Mouse (Mus musculus) embryonic stem cell, embryonic (primary cell): ENCODE data around the gene Khdc1c.
"Not testable (repeated sequence)": the region's sequence is repeated elsewhere in the genome, so short reads cannot be mapped to it uniquely, and the experiment has no call there.

Experiments used
- CTCF ChIA-PET, 4 experiments: fragments of 300-600 bp in 2 of 4; fragments of 350-600 bp in 2 of 4; sonication (Branson Sonifier 250); formaldehyde crosslinking; loops; one replicate each; lab custom pipeline; 2022; ENCODE audit warnings: inconsistent platforms in 2 of 4; lab: Charles Lee
- POLR2A ChIA-PET, 4 experiments: fragments of 300-600 bp in 2 of 4; fragments of 350-600 bp in 2 of 4; sonication (Branson Sonifier 250); formaldehyde crosslinking; loops; one replicate each; lab custom pipeline; 2022; ENCODE audit warnings: antibody characterized with exemption in 4 of 4, inconsistent platforms in 1 of 4; lab: Charles Lee

The Khdc1c gene

DNA sequence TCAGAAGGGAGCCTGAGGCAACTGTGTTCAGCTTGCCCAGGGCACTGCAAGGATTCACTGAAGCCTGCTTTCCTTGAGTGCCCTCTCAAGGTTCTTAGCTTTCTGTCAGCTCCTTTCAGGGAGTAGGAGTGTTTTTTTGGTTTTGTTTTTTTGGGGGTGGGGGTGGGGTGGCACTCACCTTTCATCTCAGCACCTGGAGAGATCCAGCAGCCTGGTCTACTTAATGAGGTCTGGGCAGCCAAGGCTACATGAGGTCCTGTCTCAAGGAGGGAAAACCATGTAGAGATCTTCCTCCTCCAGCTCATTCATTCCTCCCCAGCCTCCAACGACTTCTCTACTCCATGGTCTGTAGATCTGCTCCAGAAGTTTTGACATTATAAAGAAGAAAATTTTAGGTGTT lies at the start of gene Khdc1c:
Gene Khdc1c (plus strand): TSS at position 301 of the 400 bp plus-strand sequence.
- POLR2A ChIA-PET: interaction anchor here in 1 of 4 experiments (0.7 kb wide), 1 partner anchor 69 kb away, joined by 4 read pairs; no protein-coding TSS in a partner anchor
- CTCF ChIA-PET: interaction anchor here in 2 of 4 experiments (0.7 to 0.8 kb wide), 2 partner anchors 8 to 17 kb away, joined by 3 to 6 read pairs; no protein-coding TSS in a partner anchor

- CTCF ChIA-PET, POLR2A ChIA-PET: not testable (repeated sequence)
Observed at GRCm38 (mm10) chr1:21320271-21320670, 47.9 kb upstream of the Khdc1c start.

DNA sequence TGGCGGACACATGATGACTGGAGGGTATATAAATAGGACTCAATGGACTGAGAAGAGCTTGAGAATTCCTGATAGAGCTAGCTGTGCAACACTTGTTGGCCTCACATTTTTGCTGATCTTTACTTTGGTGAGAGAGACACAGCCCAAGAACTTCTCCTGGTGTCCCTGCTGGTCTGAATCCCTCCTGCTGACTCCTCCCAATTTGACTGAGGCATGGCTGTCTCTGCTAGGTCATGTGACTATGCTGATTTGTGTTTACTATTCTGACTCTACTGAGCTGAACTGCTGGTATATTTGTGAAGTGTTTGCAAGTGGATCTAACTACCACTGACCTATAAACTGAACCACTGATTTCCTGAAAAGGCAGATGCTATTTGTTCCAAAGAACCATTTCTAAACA lies 46.5 kb upstream of the Khdc1c start:
- CTCF ChIA-PET: no interaction called here
- POLR2A ChIA-PET: no interaction called here

- ChIA-PET CTCF (interaction anchor here in 1 of 4 experiments (0.5 to 0.6 kb wide), 2 partner anchors 8 to 34 kb away, joined by 6 to 10 read pairs; no protein-coding TSS in a partner anchor), POLR2A (no interaction called here)
Observed at GRCm38 (mm10) chr1:21323996-21324574, 44.0 kb upstream of the Khdc1c start.

DNA sequence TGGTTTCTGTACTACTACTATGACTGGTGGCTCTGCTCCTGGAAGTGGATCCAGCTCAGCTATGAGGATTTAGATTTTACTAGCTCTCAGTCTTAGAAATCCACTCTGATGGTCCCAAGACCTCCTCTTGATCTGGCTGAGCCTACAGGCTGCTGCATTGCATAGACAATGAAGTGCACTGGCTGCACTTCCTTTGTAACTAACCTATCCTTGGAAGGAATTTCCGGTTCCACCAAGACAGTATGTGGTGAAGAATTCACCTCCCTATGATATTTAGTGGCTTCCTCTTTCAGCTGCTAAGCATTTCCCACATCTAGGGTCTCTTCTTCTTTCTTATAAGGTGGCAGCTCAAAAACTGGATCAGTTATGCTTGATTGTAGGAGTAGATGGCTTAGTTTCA lies 43.5 kb upstream of the Khdc1c start:
- ChIA-PET POLR2A (no interaction called here), CTCF (no interaction called here)

GRCm38 (mm10) chr1:21326733-21327132 lies 41.4 kb upstream of the Khdc1c start:
- POLR2A ChIA-PET: no interaction called here
- CTCF ChIA-PET: interaction anchor here in 1 of 4 experiments (0.6 kb wide), 1 partner anchor 104 kb away, joined by 6 read pairs; no protein-coding TSS in a partner anchor

DNA sequence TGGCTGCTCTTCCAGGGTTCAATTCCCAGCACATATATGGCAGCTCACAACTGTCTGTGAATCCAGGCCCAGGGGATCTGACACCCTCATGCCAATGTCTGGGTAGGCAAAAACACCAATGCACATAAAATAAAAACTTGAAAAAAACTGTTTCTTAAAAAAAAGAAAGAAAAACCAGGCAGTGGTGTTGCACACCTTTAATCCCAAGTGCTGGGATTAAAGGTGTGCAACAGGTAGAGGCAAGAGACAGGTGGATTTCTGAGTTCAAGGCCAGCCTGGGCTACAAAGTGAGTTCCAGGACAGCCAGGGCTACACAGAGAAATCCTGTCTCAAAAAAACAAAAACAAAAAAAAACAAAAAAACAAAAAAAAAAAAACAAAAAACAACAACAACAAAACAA lies 37.0 kb upstream of the Khdc1c start:
- CTCF ChIA-PET: interaction anchor here in 1 of 4 experiments (1.2 kb wide), 1 partner anchor 165 kb away, joined by 3 read pairs; no protein-coding TSS in a partner anchor
- POLR2A ChIA-PET: not testable (repeated sequence)

DNA sequence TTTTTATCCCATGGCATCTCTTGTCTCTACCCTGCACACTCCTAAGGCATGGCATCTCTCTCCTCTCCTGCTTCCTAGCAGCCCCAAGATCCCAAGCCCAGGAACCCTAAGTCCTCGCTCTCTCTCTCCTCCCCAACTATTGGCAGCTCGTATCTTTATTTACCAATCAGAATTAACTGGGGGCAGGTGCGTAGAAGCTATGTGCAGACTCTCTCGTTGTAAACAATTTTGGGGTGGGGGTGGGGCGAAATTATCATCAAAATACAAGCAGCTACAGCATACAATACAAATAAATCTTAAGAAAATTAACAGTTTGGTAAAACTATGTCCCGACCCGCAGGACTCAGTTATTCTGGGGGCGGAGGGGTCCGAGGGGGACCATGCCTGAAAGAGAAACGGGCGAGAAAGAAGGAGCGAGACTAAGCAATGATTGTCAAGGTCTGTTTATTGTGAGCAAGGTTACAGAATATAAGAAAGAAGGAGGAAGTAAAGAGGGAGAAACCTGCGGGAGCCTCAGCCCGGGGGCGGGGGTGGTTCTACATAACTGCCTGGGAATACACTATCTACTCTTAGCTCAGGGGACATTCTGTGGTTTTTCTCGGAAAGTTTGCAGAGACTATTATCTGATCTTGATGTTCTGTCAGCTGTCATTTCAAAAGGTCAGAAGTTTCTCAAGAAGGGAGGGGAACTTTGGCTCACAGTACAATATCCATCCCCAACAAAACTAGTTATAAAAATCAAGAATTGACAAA lies 34.7 kb upstream of the Khdc1c start:
- CTCF ChIA-PET: interaction anchor here in 2 of 4 experiments (0.6 to 1.4 kb wide), 3 partner anchors 62 to 394 kb away, joined by 3 to 7 read pairs (median 4); no protein-coding TSS in a partner anchor
- POLR2A ChIA-PET: interaction anchor here in 3 of 4 experiments (0.6 to 1.0 kb wide), 5 partner anchors 9 to 1408 kb away, joined by 3 to 8 read pairs (median 4); no protein-coding TSS in a partner anchor

GRCm38 (mm10) chr1:21335836-21336235 lies 32.3 kb upstream of the Khdc1c start:
- ChIA-PET CTCF (interaction anchor here in 1 of 4 experiments (0.8 kb wide), 1 partner anchor 10 kb away, joined by 4 read pairs; no protein-coding TSS in a partner anchor), POLR2A (interaction anchor here in 1 of 4 experiments (0.6 kb wide), 1 partner anchor 110 kb away, joined by 4 read pairs; no protein-coding TSS in a partner anchor)

DNA sequence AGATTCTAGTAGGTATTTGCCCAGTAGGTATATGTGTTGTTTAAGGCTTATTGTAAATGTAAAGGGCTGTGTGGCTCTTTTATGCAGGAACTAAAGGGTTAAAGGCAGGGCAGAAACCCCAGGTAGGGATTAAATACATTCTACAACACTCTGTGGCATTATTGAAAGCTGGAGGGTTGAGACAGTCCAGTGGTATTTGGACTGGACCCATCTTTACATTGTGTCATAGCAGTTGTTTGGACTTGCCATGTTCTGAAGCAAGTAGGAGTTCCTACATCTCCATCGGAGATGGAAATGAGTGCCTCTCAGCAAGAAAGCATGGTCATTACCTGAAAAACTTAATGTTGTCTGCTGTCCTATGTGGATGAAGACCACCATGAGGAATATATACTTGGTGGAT lies 27.4 kb upstream of the Khdc1c start:
- ChIA-PET POLR2A (no interaction called here), CTCF (no interaction called here)

- ChIA-PET POLR2A (interaction anchor here in 2 of 4 experiments (0.6 to 1.2 kb wide), 2 partner anchors 11 to 88 kb away, joined by 3 read pairs; no protein-coding TSS in a partner anchor), CTCF (interaction anchor here (0.5 to 2.4 kb wide), 12 partner anchors 67 to 409 kb away, joined by 3 to 9 read pairs (median 4); partner anchors contain the start of gene Tmem14a (in 2 of the 4))
Observed at GRCm38 (mm10) chr1:21344253-21344652, 23.9 kb upstream of the Khdc1c start.

DNA sequence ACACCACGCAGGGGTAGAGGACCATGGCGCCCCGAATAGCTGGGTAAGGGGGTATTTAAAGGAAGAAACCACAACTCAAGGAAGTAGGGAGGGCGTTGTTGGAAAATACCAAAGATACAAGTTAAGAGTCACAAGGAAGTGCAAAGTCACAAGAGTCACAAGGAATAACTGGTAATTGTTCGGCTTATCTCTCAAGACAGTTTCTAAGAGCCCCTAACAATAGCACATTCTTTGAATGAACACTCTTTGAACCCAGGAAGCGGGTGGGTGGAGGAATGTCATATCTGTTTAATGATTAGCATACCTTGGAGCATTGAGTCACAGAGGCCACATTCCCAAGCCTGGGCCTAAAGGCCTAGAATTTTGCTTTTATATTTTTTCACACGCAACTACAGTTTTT lies 23.4 kb upstream of the Khdc1c start:
- ChIA-PET CTCF (interaction anchor here (0.6 to 2.4 kb wide), 11 partner anchors 67 to 410 kb away, joined by 3 to 9 read pairs (median 4); partner anchors contain the start of gene Tmem14a (in 2 of the 4)), POLR2A (interaction anchor here in 2 of 4 experiments (0.6 to 1.2 kb wide), 2 partner anchors 12 to 89 kb away, joined by 3 read pairs; no protein-coding TSS in a partner anchor)

GRCm38 (mm10) chr1:21349341-21349740 lies 18.8 kb upstream of the Khdc1c start, which contains the start of gene Khdc1a:
Khdc1a (plus strand) TSS chr1:21349641.
- POLR2A ChIA-PET: interaction anchor here in 2 of 4 experiments (0.6 kb wide), 2 partner anchors 23 to 1241 kb away, joined by 3 read pairs; no protein-coding TSS in a partner anchor
- CTCF ChIA-PET: interaction anchor here in 1 of 4 experiments (0.6 kb wide), 2 partner anchors 102 to 365 kb away, joined by 3 to 8 read pairs; no protein-coding TSS in a partner anchor

DNA sequence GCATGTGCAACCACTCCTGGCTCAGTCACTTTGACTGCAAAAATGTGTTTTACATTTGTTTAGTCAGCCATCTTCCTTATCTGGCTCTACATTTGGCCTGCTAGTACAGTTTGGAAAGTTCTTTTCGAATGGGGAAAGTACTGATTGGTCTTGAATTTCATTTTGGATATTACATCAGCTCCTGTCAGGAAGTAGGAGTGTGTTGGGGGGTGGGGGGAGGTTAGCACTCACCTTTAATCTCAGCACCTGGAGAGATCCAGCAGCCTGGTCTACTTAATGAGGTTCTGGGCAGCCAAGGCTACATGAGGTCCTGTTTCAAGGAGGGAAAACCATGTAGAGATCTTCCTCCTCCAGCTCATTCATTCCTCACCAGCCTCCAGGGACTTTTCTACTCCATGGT lies 15.1 kb downstream of the Khdc1c start, which contains the start of gene Khdc1b:
Gene Khdc1b (plus strand): TSS at position 301 of the 400 bp plus-strand sequence.
- POLR2A ChIA-PET: no interaction called here
- CTCF ChIA-PET: no interaction called here

DNA sequence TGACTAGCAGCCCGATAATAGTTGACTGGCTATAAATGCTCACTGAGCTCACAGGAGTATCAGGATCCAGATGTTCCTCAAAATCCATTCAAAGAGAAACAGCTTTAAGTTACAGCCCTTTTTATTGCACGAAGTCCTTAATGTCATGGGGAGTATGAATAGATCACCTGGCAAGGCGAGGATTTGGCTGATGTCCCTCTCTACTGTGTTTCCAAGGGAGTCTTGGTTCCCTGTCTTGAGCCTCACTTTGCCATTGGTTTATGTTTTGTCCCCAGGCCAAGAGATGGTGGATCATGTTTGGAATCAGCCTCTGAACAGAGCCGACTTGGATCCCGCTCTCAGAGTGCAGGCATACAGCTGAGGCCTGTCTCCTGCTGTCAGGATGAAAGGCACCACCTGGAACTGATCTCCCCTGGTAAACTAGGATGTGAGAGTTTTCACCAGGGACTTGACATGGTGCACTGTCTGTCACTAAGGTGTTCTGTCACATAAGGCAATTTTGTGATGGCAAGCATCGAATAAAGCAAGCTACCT lies 23.1 kb downstream of the Khdc1c start:
- CTCF ChIA-PET: no interaction called here

GRCm38 (mm10) chr1:21402804-21403203 lies 34.7 kb downstream of the Khdc1c start:
- ChIA-PET POLR2A (interaction anchor here in 1 of 4 experiments (0.6 kb wide), 1 partner anchor 15 kb away, joined by 3 read pairs; no protein-coding TSS in a partner anchor), CTCF (no interaction called here)

More for the DNA sequence above, 23.1 kb downstream of the Khdc1c start:
- POLR2A ChIA-PET: interaction anchor here in 1 of 4 experiments (0.6 kb wide), 1 partner anchor 22 kb away, joined by 3 read pairs; no protein-coding TSS in a partner anchor

DNA sequence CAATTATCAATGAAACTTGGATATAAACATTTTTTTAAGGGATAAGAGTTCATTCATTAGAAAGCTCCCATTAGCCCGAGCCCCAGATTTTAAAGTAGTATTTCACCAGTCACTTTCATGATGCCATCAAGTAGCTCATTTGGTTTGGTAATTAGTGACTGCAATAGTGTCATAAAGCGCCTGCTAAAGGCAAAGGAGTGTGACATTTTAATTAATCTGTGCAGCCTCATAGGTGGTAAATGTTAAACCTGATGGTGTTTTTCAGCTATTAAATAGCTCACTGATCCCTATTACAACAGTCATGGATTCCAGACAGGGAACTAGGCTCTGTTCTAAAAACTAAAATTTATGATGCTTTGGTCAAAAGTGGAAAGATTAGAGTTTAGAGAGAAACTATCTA lies 39.1 kb downstream of the Khdc1c start:
- ChIA-PET CTCF (no interaction called here), POLR2A (no interaction called here)
